Mouse (Mus musculus): ENCODE results near the gene Mei4. TPM values are rescaled to one million over a fixed set of nuclear protein-coding genes. Genes with fewer than 3 reads are reported as not detected.

Gene Mei4
- polyA plus RNA-seq, 1 experiment from 2014 or later: 0.79 TPM

DNA sequence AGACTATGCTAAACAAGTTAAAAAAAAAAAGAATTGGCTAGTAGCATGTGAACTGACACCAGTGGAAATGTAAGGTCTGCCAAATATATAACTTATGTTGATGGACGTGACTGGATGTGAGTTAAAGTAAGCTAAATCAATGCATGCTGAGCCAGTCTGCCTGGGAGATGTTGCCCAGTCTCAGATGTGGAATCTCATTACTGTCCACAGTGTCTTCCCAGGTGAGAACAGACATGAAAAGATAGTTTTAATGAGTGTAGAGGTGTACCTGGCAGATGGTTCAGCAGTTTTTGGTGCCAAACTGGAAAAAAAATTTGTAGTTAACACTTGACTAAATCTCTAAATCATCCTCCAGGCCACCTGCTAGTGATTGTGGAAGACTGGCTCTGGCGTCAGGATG, 94.4 kb downstream of the Mei4 start:
- Histone ChIP-seq H3K4me2 (replicated peaks) (no peak overlapping the region), H3K4me3 (no peak overlapping the region), H3K36me3 (no peaks in the 10 kb centered on the region), H3K27me3 (no peaks in the 10 kb centered on the region), H3K9me3 (no peaks in the 10 kb centered on the region), H3K27ac (replicated peaks) (no peak overlapping the region), H3K9ac (replicated peaks) (no peak overlapping the region), H3K4me1 (no peaks in the 10 kb centered on the region)
- WGBS: 67% methylated on average over 2 of the region's 2 CpGs
- ATAC-seq (replicated peaks): no peak

DNA sequence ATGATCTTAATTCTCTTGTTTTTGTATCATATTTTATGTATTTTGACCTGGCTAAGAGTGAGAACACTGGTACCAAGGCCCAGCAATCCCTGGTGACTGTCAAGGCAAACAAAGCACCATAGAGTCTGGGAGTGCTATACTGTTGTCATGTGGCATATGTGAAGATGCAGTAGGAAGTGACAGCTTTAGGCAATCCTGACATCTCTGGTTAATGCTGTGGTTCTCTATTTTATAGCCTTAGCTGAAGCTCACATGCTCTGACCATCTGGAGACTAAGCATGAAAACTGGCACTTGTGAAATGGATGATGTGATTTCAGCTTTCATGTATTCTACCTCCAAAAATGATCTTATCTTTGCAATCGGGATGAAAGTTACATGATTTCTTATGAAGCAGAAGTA, 103.3 kb downstream of the Mei4 start:
- Histone ChIP-seq H3K36me3 (no peaks in the 10 kb centered on the region), H3K9ac (replicated peaks) (no peak overlapping the region), H3K27ac (replicated peaks) (no peak overlapping the region), H3K27me3 (no peaks in the 10 kb centered on the region), H3K4me1 (no peaks in the 10 kb centered on the region), H3K9me3 (no peaks in the 10 kb centered on the region), H3K4me3 (no peak overlapping the region), H3K4me2 (replicated peaks) (no peak overlapping the region)
- 0 out of 2 replicates have a peak, but pooled peaks have one; percentile 57 for ATAC-seq (replicated peaks)
- 89% methylated on average over 1 of the region's 1 CpGs for WGBS

DNA sequence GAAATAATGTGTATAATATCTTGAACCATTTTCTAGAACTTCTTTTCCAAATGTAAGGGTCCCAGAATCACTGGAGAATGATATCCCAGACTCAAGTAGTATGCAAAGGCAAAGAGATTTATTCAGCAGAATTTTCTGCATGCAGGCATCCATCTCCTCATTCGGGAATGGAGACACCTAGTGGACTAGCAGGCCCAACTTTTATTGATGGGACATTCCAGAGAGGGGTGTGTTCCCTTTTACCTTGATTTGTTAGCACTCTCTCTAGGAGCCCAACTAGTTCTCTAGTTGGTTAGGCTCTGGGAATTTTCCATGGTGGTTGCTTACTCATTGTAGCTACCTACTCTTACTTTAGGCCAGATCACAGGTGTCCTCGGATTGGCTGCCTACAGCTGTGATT, 105.5 kb downstream of the Mei4 start:
- no peaks in the 10 kb centered on the region for H3K27me3 ChIP-seq
- H3K9me3 ChIP-seq: no peaks in the 10 kb centered on the region
- H3K9ac ChIP-seq (replicated peaks): no peak overlapping the region
- no peak for ATAC-seq (replicated peaks)
- no peak overlapping the region for H3K4me3 ChIP-seq
- no peak overlapping the region for H3K4me2 ChIP-seq (replicated peaks)
- H3K36me3 ChIP-seq: no peaks in the 10 kb centered on the region
- no peaks in the 10 kb centered on the region for H3K4me1 ChIP-seq
- WGBS: 62% methylated on average over 2 of the region's 2 CpGs
- H3K27ac ChIP-seq (replicated peaks): no peak overlapping the region

DNA sequence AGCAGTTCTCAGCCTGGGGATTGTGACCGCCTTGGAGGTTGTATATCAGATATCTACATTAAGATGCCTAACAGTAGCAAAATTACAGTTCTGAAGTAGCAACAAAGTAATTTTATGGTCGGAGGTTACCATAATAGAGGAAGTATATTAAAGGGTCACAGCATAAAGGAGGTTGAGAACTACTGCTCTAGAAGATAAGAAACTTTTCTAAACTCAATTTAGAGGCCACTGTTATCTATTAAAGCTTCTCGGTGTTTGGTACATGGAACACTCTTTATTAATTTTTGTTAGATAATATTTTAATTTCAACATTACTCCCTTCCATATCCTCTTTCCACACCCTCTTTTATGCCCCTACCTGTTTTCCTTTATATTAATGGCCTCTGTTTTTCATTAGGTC, 119.0 kb downstream of the Mei4 start:
- Histone ChIP-seq H3K27me3 (no peaks in the 10 kb centered on the region), H3K4me3 (no peak overlapping the region), H3K4me1 (no peaks in the 10 kb centered on the region), H3K27ac (replicated peaks) (no peak overlapping the region), H3K9ac (replicated peaks) (no peak overlapping the region), H3K36me3 (no peaks in the 10 kb centered on the region), H3K9me3 (no peaks in the 10 kb centered on the region), H3K4me2 (replicated peaks) (no peak overlapping the region)
- WGBS: 94% methylated on average over 3 of the region's 3 CpGs
- no peak for ATAC-seq (replicated peaks)

DNA sequence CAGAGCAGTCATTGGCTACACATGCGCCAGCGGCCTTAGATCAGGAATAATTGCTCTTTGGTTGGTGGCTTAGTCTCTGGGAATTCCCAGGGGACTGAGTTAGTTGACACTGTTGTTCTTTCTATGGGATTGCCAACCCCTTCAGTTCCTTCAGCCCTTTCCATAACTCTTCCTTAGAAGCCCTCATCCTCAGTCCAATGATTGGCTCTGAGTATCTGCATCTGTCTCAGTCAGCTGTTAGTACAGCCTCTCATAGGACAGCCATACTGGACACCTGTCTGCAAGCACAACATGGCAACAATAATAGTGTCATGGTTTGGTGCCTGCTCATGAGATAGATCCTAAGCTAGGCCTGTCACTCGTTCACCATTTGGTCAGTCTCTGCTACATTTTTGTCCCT, 149.5 kb downstream of the Mei4 start:
- Histone ChIP-seq H3K4me1 (no peaks in the 10 kb centered on the region), H3K4me2 (replicated peaks) (no peak overlapping the region), H3K9me3 (no peaks in the 10 kb centered on the region), H3K27me3 (no peaks in the 10 kb centered on the region), H3K36me3 (no peaks in the 10 kb centered on the region), H3K27ac (replicated peaks) (no peak overlapping the region), H3K4me3 (no peak overlapping the region), H3K9ac (replicated peaks) (no peak overlapping the region)
- no peak for ATAC-seq (replicated peaks)
- WGBS: 74% methylated on average over 3 of the region's 3 CpGs

DNA sequence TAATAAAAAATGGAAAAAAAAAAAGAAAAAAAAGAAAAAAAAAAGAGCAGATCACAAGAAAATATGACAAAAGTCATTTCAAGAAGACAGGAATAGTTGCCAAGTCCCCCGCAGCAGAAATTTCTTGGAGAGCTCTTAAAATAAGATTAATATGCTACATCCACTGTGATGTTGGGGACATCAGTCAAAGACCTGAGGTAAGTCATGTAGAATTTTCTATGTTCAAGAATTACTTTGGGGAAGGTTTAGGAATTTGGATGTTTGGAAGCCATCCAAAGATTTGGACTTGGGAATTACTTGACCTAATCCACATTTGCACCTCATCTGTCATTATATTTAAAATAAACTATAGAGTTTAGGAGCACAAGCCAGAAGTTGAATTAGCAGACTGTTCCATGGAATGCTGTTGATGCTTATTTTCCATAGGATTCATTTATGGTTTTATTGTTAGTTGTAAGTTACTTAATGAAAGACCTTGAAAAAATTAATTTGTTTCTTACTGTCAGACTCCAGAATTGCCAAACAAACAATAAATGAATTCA, 179.1 kb downstream of the Mei4 start:
- Histone ChIP-seq H3K9ac (replicated peaks) (no peak overlapping the region), H3K4me3 (no peak overlapping the region), H3K4me1 (no peaks in the 10 kb centered on the region), H3K4me2 (replicated peaks) (no peak overlapping the region), H3K27ac (replicated peaks) (no peak overlapping the region), H3K9me3 (no peaks in the 10 kb centered on the region), H3K27me3 (no peaks in the 10 kb centered on the region), H3K36me3 (no peaks in the 10 kb centered on the region)
- ATAC-seq (replicated peaks): no peak
- WGBS: 95% methylated on average over 1 of the region's 1 CpGs

DNA sequence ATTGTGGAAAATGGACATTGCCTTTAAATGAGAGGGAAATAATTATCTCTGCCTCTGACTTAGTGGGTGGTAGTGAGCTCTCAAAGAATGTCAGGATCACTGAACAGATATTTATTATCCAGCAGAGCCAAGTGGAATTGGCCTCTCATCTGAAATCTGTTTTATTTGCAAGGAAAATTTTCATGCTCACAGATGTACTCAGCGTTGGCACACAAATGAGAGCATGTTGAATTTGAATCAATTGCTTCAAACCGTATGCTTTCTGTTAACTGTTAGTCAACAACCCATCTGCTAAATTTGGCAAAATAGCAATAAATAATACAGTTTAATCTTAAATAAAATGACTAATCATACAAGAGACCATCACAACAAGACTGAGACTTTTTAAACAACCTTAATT, 181.0 kb downstream of the Mei4 start:
- H3K9ac ChIP-seq (replicated peaks): no peak overlapping the region
- H3K4me3 ChIP-seq: no peak overlapping the region
- H3K36me3 ChIP-seq: no peaks in the 10 kb centered on the region
- no peaks in the 10 kb centered on the region for H3K27me3 ChIP-seq
- no peaks in the 10 kb centered on the region for H3K4me1 ChIP-seq
- H3K27ac ChIP-seq (replicated peaks): no peak overlapping the region
- H3K4me2 ChIP-seq (replicated peaks): no peak overlapping the region
- ATAC-seq (replicated peaks): 0 out of 2 replicates have a peak, but pooled peaks have one; percentile 68
- WGBS: 55% methylated on average over 2 of the region's 2 CpGs
- H3K9me3 ChIP-seq: no peaks in the 10 kb centered on the region

DNA sequence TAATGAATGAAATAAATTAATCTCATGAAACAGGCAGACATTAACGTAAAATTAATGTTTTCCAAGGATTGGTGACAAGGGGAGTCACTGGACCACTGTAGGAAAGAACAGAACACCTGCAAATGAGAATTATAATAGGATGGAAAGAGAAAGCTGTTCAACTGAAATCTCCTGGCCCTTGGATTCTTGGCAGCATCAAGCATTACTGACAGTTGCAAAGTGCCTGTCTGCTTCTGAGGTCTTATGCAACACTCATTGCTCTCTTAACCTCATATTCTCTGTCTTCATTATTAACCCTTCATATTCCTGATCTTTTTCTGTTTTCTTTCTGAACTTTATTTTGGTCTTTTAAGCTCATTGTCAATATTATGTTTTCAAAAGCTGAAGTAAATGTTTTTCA, 210.4 kb downstream of the Mei4 start:
- H3K9me3 ChIP-seq: no peaks in the 10 kb centered on the region
- no peaks in the 10 kb centered on the region for H3K27me3 ChIP-seq
- H3K4me3 ChIP-seq: no peak overlapping the region
- 67% methylated on average over 1 of the region's 1 CpGs for WGBS
- H3K4me2 ChIP-seq (replicated peaks): no peak overlapping the region
- ATAC-seq (replicated peaks): no peak
- H3K9ac ChIP-seq (replicated peaks): no peak overlapping the region
- no peak overlapping the region for H3K27ac ChIP-seq (replicated peaks)
- no peaks in the 10 kb centered on the region for H3K4me1 ChIP-seq
- no peaks in the 10 kb centered on the region for H3K36me3 ChIP-seq

DNA sequence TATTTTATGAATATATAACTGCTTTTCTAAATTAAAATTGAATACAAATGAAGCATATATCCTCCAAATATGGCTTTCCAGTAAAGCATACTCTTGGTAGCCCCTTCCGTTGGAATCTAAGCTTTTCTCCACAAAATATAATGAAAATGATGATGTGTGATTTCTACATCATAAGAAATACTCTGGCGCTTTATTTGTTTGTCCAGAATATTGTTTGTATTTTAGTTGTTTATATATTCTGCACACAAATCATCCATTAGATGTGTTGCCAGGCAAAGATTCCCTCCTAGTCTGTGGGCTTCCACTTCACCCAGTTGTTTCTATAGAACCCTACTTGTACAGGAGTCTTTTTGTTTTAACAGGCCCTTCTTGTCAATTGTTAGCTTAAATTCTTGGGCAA, 211.8 kb downstream of the Mei4 start:
- H3K4me1 ChIP-seq: no peaks in the 10 kb centered on the region
- H3K9ac ChIP-seq (replicated peaks): no peak overlapping the region
- WGBS: 97% methylated on average over 2 of the region's 2 CpGs
- no peaks in the 10 kb centered on the region for H3K36me3 ChIP-seq
- no peak overlapping the region for H3K27ac ChIP-seq (replicated peaks)
- H3K27me3 ChIP-seq: no peaks in the 10 kb centered on the region
- no peak for ATAC-seq (replicated peaks)
- no peak overlapping the region for H3K4me3 ChIP-seq
- H3K9me3 ChIP-seq: no peaks in the 10 kb centered on the region
- H3K4me2 ChIP-seq (replicated peaks): no peak overlapping the region

DNA sequence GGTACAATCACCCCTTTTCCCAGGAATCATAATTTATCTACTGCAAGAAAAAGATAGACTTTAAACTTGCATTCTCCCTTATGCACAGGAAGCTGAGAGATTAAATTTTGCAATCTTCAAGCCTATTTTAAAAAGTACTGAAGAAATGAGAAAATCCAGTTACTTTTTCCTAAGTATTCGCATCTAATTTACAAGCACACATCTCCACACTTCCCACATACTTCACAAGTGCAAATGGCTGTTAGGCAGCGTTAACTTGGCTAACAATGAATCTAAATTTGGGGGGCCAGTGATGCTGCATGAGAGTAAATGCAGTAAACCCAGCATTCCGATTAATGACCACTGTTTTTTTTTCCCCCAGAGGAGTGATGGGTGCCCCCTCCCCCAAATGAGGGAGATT, 232.9 kb downstream of the Mei4 start:
- Histone ChIP-seq H3K4me2 (replicated peaks) (no peak overlapping the region), H3K4me1 (no peaks in the 10 kb centered on the region), H3K9ac (replicated peaks) (no peak overlapping the region), H3K4me3 (no peak overlapping the region), H3K9me3 (no peaks in the 10 kb centered on the region), H3K36me3 (no peaks in the 10 kb centered on the region), H3K27me3 (no peaks in the 10 kb centered on the region), H3K27ac (replicated peaks) (no peak overlapping the region)
- 77% methylated on average over 3 of the region's 3 CpGs for WGBS
- ATAC-seq (replicated peaks): no peak

DNA sequence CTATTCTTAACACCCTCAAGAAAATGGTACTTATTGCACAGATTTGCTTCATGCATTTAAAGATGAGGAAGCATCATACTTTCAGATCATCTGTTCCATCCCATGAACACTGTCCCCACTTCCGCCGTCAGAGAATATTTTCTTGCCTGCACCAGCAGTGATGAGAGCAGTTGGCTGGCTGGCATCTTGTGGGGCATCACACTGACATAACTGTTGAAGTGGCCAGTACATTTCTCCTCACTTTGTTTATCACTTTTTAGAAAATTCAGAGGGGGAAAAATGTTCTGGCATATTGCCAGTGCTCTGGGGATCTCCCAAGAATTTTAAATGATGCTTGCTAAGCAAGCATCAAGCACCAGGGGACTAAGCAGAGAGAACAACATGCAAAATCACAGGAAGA, 251.4 kb downstream of the Mei4 start:
- Histone ChIP-seq H3K9me3 (no peaks in the 10 kb centered on the region), H3K36me3 (no peaks in the 10 kb centered on the region), H3K27ac (replicated peaks) (no peak overlapping the region), H3K27me3 (no peaks in the 10 kb centered on the region), H3K9ac (replicated peaks) (no peak overlapping the region), H3K4me3 (no peak overlapping the region), H3K4me2 (replicated peaks) (no peak overlapping the region), H3K4me1 (no peaks in the 10 kb centered on the region)
- ATAC-seq (replicated peaks): peak; percentile 91
- WGBS: 34% methylated on average over 2 of the region's 2 CpGs

DNA sequence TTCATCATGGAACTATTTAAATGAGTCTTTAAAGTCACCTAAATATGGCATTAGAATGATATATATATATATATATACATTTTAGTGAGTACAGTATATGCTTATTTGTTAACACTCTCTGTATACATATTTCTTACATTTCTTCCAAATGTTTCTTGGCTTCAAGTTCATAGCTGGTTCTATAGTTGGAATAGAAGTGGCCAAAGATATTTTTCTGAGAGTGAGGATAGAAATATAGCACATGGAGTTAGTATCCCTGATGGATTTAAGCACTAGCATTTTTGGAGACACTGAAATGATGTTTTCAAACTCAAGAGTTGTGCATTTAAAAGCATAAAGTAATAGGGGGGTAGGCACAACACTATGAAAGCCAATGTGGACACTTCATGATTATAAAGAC, 272.6 kb downstream of the Mei4 start:
- H3K27me3 ChIP-seq: no peaks in the 10 kb centered on the region
- no peaks in the 10 kb centered on the region for H3K36me3 ChIP-seq
- H3K9me3 ChIP-seq: no peaks in the 10 kb centered on the region
- no peaks in the 10 kb centered on the region for H3K4me1 ChIP-seq
- H3K4me3 ChIP-seq: no peak overlapping the region
- ATAC-seq (replicated peaks): no peak
- no peak overlapping the region for H3K4me2 ChIP-seq (replicated peaks)
- no peak overlapping the region for H3K27ac ChIP-seq (replicated peaks)
- no peak overlapping the region for H3K9ac ChIP-seq (replicated peaks)

DNA sequence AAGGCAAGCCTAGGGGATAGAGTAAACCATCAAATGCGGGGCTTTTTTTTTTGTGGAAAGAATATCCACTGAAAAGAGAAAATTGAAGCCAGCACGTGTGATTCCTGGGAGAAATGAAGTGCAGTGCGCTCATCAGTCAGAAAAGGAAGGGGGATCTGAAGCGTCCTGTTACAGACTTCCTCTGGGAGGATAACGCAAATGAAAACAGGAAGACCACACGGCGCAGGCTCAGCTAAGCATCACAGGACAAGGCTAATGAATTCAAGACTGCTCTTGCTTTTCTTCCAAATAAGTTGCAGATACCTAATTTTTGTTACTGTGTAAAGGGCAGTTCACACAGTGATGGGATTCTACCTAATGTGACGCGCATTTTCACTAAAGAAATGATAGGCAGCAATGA, 296.7 kb downstream of the Mei4 start:
- Histone ChIP-seq H3K4me3 (no peak overlapping the region), H3K4me2 (replicated peaks) (no peak overlapping the region), H3K36me3 (no peaks in the 10 kb centered on the region), H3K9ac (replicated peaks) (no peak overlapping the region), H3K9me3 (no peaks in the 10 kb centered on the region), H3K4me1 (no peaks in the 10 kb centered on the region), H3K27me3 (no peaks in the 10 kb centered on the region), H3K27ac (replicated peaks) (no peak overlapping the region)
- 64% methylated on average over 9 of the region's 9 CpGs for WGBS
- ATAC-seq (replicated peaks): no peak
